Mouse (Mus musculus): ENCODE results near the gene Cdk2ap2.

DNA sequence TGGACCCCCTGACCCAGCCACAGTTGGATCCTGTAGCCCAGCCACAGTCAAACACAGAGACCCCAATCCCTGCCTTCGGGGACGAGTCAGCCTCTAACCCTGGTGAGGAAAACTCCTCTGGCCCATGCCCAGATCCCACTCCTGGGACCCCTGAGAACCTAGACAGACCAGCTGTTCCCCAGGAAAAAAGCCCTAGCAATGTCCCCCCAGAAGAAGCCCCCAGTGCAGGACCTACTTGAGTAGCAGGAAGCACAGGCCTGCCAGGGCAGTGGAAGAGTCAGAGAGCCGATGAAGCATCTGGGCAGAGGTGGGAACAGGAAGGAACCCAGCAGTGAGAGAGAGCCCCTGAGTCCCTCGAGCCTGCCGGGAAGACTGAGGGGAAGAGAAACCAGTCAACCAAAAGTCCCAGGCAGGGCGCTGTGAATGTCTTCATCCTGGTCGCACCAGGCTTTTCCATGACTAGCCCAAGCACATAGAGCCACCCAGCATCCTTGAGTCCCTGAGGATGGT, 46.8 kb downstream of the Cdk2ap2 start, which contains the start of gene Cabp4:
- TF ChIP-seq CTCF (IDR thresholded peaks at IDR 0.05; ENCODE audit: low read depth) (no peak), EP300 (IDR thresholded peaks at IDR 0.05; ENCODE audit: low read depth) (no peak)

All from liver, embryonic 14.5 days (tissue).